Mouse (Mus musculus) cerebellum, adult 2 months (tissue): Measurements from ENCODE around the gene Fam53b. TPM values are rescaled to one million over a fixed set of nuclear protein-coding genes. Genes with fewer than 3 reads are reported as not detected.
A peak's percentile ranks its signal among the peaks of the same experiment; 100 is the strongest.

ENCODE experiments used
- DNase-seq, 2 experiments: peaks; one replicate each; pipeline ENCODE4 v3.0.0; 2021
- H3K27ac ChIP-seq: fragments of 200-500 bp; 2 replicates; pipeline ENCODE4 v1.5.1; 2012; ENCODE audit warnings: low read length, control low read depth, inconsistent platforms; ENCODE audit not compliant: insufficient read depth
- H3K27me3 ChIP-seq: fragments of 200-500 bp; 2 replicates; pipeline ENCODE4 v1.6.1; 2012; ENCODE audit warnings: inconsistent platforms, mild to moderate bottlenecking, low read length, moderate library complexity; ENCODE audit not compliant: control insufficient read depth, insufficient read depth
- H3K4me1 ChIP-seq: fragments of 200-500 bp; 2 replicates; pipeline ENCODE4 v1.6.1; 2011; ENCODE audit warnings: low read length; ENCODE audit not compliant: control insufficient read depth, insufficient read depth
- H3K4me3 ChIP-seq: fragments of 200-500 bp; replicated peaks from 2 replicates; pipeline ENCODE3; 2011; ENCODE audit warnings: mild to moderate bottlenecking, low read depth, low read length, control low read depth; ENCODE audit not compliant: insufficient read depth
- CTCF ChIP-seq: fragments of 200-500 bp; IDR thresholded peaks from 2 replicates; pipeline ENCODE4 v1.5.1; 2011; ENCODE audit warnings: low read depth, mild to moderate bottlenecking, control low read depth, low read length, moderate library complexity, borderline replicate concordance; ENCODE audit not compliant: insufficient read depth
- POLR2A ChIP-seq: fragments of 200-500 bp; IDR thresholded peaks from 2 replicates; pipeline ENCODE4 v1.6.1; 2011; ENCODE audit warnings: low read length, control low read depth, borderline replicate concordance; ENCODE audit not compliant: insufficient read depth
- WGBS: fragments of 180-500 bp; shearing (Covaris S2); methylation state at CpG from one replicate; pipeline ENCODE4 v1.1.7; 2018; 5-methylcytosine and 5-hydroxymethylcytosine counted together
- polyA plus RNA-seq: library from polyadenylated mRNA; depleted of rRNA; stranded (reverse); fragments of >200 nt; gene quantifications from 2 replicates; pipeline ENCODE4 v1.2.3, GENCODE M21; 2012

The Fam53b gene
- polyA plus RNA-seq, 1 experiment, result 37.3 TPM

GRCm38 (mm10) chr7:132701412-132701811, 112.3 kb downstream of the Fam53b start:
- Histone ChIP-seq H3K27ac (no peak overlapping the region), H3K27me3 (no peaks in the 10 kb centered on the region), H3K4me1 (peaks cover 32% of the 10 kb centered on the region), H3K4me3 (no peak overlapping the region)
- WGBS, result 88% methylated on average over 3 of the region's 3 CpGs
- TF ChIP-seq CTCF (no peak), POLR2A (no peak)
- DNase-seq, result no peak

GRCm38 (mm10) chr7:132700107-132700506, 113.6 kb downstream of the Fam53b start:
- Histone ChIP-seq H3K4me3 (no peak overlapping the region), H3K4me1 (peaks cover 32% of the 10 kb centered on the region), H3K27ac (no peak overlapping the region), H3K27me3 (no peaks in the 10 kb centered on the region)
- no peak for DNase-seq
- TF ChIP-seq POLR2A (no peak), CTCF (no peak)
- WGBS, result 76% methylated on average over 4 of the region's 4 CpGs

GRCm38 (mm10) chr7:132699639-132700038, 114.0 kb downstream of the Fam53b start:
- no peak for DNase-seq
- no peak overlapping the region for H3K27ac ChIP-seq
- TF ChIP-seq POLR2A (no peak), CTCF (no peak)

GRCm38 (mm10) chr7:132699165-132699564, 114.5 kb downstream of the Fam53b start:
- Histone ChIP-seq H3K4me3 (no peak overlapping the region), H3K27me3 (no peaks in the 10 kb centered on the region), H3K27ac (no peak overlapping the region), H3K4me1 (peaks cover 25% of the 10 kb centered on the region)
- no peak for TF ChIP-seq POLR2A
- TF ChIP-seq CTCF, result no peak
- no peak for DNase-seq
- WGBS, result 82% methylated on average over 4 of the region's 4 CpGs

More at GRCm38 (mm10) chr7:132699639-132700038, 114.0 kb downstream of the Fam53b start:
- H3K4me1 ChIP-seq, result peaks cover 30% of the 10 kb centered on the region
- no peak overlapping the region for H3K4me3 ChIP-seq
- H3K27me3 ChIP-seq, result no peaks in the 10 kb centered on the region

- Histone ChIP-seq H3K27ac (no peak overlapping the region), H3K27me3 (no peaks in the 10 kb centered on the region), H3K4me3 (no peak overlapping the region), H3K4me1 (peaks cover 21% of the 10 kb centered on the region)
- TF ChIP-seq POLR2A, result no peak
- TF ChIP-seq CTCF, result no peak
- no peak for DNase-seq
- 89% methylated on average over 4 of the region's 4 CpGs for WGBS
These were observed 114.9 kb downstream of the Fam53b start for GRCm38 (mm10) chr7:132698737-132699136.

GRCm38 (mm10) chr7:132697258-132697796, 116.4 kb downstream of the Fam53b start:
- Histone ChIP-seq H3K4me3 (no peak overlapping the region), H3K4me1 (peaks cover 17% of the 10 kb centered on the region), H3K27ac (no peak overlapping the region), H3K27me3 (no peaks in the 10 kb centered on the region)
- DNase-seq, result no peak
- TF ChIP-seq CTCF, result no peak
- no peak for TF ChIP-seq POLR2A
- 72% methylated on average over 8 of the region's 8 CpGs for WGBS

- no peak for DNase-seq
- H3K4me1 ChIP-seq, result peaks cover 15% of the 10 kb centered on the region
- no peak for TF ChIP-seq POLR2A
- no peak for TF ChIP-seq CTCF
- WGBS, result 90% methylated on average over 2 of the region's 2 CpGs
- H3K4me3 ChIP-seq, result no peak overlapping the region
- no peaks in the 10 kb centered on the region for H3K27me3 ChIP-seq
- no peak overlapping the region for H3K27ac ChIP-seq
These were observed 120.1 kb downstream of the Fam53b start for GRCm38 (mm10) chr7:132693561-132693960.

- no peaks in the 10 kb centered on the region for H3K27me3 ChIP-seq
- TF ChIP-seq CTCF, result no peak
- no peak for TF ChIP-seq POLR2A
- H3K4me1 ChIP-seq, result peaks cover 20% of the 10 kb centered on the region
- H3K27ac ChIP-seq, result no peak overlapping the region
- 37% methylated on average over 9 of the region's 9 CpGs for WGBS
- DNase-seq, result peak; percentile 51 to 55
- no peak overlapping the region for H3K4me3 ChIP-seq
These were observed 121.0 kb downstream of the Fam53b start for GRCm38 (mm10) chr7:132692719-132693118.
